Mouse (Mus musculus) kidney, embryonic 14.5 days (tissue): ENCODE data around the gene Rasal1. TPM values are rescaled to one million over a fixed set of nuclear protein-coding genes. Genes with fewer than 3 reads are reported as not detected.

Source experiments
- ATAC-seq: fragments of 200-750 bp; cut with Nextera tagmentation; 2 replicates; pipeline ENCODE4 v1.8.0; 2017; ENCODE audit warnings: moderate number of reproducible peaks, mild to moderate bottlenecking, moderate TSS enrichment, moderate library complexity; ENCODE audit not compliant: low FRiP score, low TSS enrichment
- H3K27ac ChIP-seq: fragments of 300-500 bp; sonication (generic); 2 replicates; pipeline ENCODE4 v1.5.1; 2014; ENCODE audit warnings: low read depth, mild to moderate bottlenecking, low read length, moderate library complexity, mixed read lengths
- H3K27me3 ChIP-seq: fragments of 300-500 bp; sonication (generic); 2 replicates; pipeline ENCODE4 v1.6.1; 2014; ENCODE audit warnings: mild to moderate bottlenecking, low read length; ENCODE audit not compliant: control insufficient read depth, insufficient read depth
- H3K36me3 ChIP-seq: fragments of 300-500 bp; sonication (generic); 2 replicates; pipeline ENCODE4 v1.6.1; 2014; ENCODE audit warnings: low read length, mixed read lengths; ENCODE audit not compliant: control insufficient read depth, insufficient read depth
- H3K4me1 ChIP-seq: fragments of 300-500 bp; sonication (generic); 2 replicates; pipeline ENCODE4 v1.6.1; 2014; ENCODE audit warnings: low read length, mixed read lengths; ENCODE audit not compliant: control insufficient read depth, insufficient read depth
- H3K4me2 ChIP-seq: fragments of 300-500 bp; sonication (generic); replicated peaks from 2 replicates; pipeline ENCODE4 v1.6.1; 2014; ENCODE audit warnings: low read depth, mild to moderate bottlenecking, low read length
- H3K4me3 ChIP-seq: fragments of 300-500 bp; sonication (generic); 2 replicates; pipeline ENCODE4 v1.5.1; 2014; ENCODE audit warnings: mild to moderate bottlenecking, low read length
- H3K9ac ChIP-seq: fragments of 300-500 bp; sonication (generic); 2 replicates; pipeline ENCODE4 v1.6.1; 2014; ENCODE audit warnings: low read depth, mild to moderate bottlenecking, low read length, moderate library complexity
- H3K9me3 ChIP-seq: fragments of 300-500 bp; sonication (generic); 2 replicates; pipeline ENCODE4 v1.6.1; 2016; ENCODE audit warnings: low read length; ENCODE audit not compliant: control insufficient read depth
- WGBS: fragments of 180-500 bp; shearing (Covaris S2); extraction: QIAGEN DNeasy Blood & Tissue Kit; methylation state at CpG from one replicate; pipeline ENCODE4 v1.1.7; 2014; 5-methylcytosine and 5-hydroxymethylcytosine counted together
- polyA plus RNA-seq: library from polyadenylated mRNA; unstranded; fragments of >200 nt; fragmentation: Nextera tagmentation; extraction: Ambion mirVana; gene quantifications from 2 replicates; pipeline ENCODE4 v1.2.1, GENCODE M21; 2014

Gene Rasal1
- polyA plus RNA-seq, 1 experiment from 2014 or later: 0.23 TPM

- no peak for ATAC-seq
- H3K36me3 ChIP-seq: peaks cover 50% of the 10 kb centered on the region
These were observed 20.9 kb upstream of the Rasal1 start for GRCm38 (mm10) chr5:120627515-120628300.

DNA sequence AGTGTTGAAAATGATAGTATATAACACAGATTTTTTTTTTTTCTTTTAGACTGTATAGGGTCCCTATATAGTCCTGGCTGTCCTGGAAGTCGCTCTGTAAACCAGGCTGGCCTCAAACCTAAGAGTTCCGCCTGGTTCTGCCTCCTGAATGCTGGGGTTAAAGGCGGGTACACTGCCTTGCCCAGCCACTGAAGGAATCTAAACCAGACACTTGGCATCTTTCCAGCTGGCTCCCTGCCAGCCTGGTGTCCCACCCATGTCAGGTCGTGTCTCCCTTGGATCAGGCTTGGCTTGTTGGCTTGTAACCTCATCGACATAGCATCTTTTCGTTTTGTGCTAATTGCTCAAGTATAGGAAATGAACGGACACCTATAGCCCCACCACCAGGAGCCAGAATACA lies 20.0 kb upstream of the Rasal1 start:
- Histone ChIP-seq H3K36me3 (peaks cover 41% of the 10 kb centered on the region), H3K4me2 (no peak overlapping the region), H3K9me3 (peaks cover 4% of the 10 kb centered on the region; the same call in 1 of the 2 replicates), H3K9ac (no peak overlapping the region), H3K4me3 (no peak overlapping the region), H3K4me1 (no peaks in the 10 kb centered on the region), H3K27me3 (no peaks in the 10 kb centered on the region), H3K27ac (no peak overlapping the region)
- ATAC-seq: no peak
- 70% methylated on average over 7 of the region's 7 CpGs for WGBS

More at GRCm38 (mm10) chr5:120627515-120628300, 20.9 kb upstream of the Rasal1 start:
- no peak overlapping the region for H3K4me2 ChIP-seq
- H3K9me3 ChIP-seq: peaks cover 4% of the 10 kb centered on the region; the same call in 1 of the 2 replicates
- no peaks in the 10 kb centered on the region for H3K27me3 ChIP-seq
- H3K4me1 ChIP-seq: no peaks in the 10 kb centered on the region
- no peak overlapping the region for H3K27ac ChIP-seq
- WGBS: 91% methylated on average over 15 of the region's 15 CpGs
- H3K4me3 ChIP-seq: no peak overlapping the region
- H3K9ac ChIP-seq: no peak overlapping the region

DNA sequence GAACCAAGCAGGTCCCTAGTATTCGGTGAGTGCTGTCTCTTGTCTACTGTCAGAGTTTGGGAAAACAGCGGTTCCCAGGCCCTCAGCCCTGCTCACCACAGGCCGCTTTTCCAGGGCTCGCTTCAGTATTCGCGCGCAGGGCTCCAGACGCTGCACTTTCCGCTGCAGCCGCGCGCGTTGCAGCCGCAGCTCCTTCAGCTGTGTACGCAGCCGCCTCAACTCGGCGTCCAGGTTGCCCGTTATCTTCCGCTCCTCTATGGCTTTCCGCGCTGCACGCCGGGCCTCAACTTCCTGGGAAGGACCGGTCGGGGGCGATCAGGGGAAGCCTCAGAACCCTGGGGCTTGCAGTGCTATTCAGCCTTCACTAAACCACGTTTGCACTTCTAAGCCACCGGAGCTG lies 17.5 kb upstream of the Rasal1 start:
- Histone ChIP-seq H3K36me3 (peaks cover 17% of the 10 kb centered on the region), H3K4me3 (peak overlapping the region; percentile 11; the same call in 1 of the 2 replicates), H3K27ac (no peak overlapping the region), H3K9ac (no peak overlapping the region), H3K4me2 (peak overlapping the region; percentile 40), H3K9me3 (peaks cover 4% of the 10 kb centered on the region; the same call in 1 of the 2 replicates), H3K4me1 (no peaks in the 10 kb centered on the region), H3K27me3 (no peaks in the 10 kb centered on the region)
- no peak for ATAC-seq
- 7% methylated on average over 29 of the region's 29 CpGs for WGBS

DNA sequence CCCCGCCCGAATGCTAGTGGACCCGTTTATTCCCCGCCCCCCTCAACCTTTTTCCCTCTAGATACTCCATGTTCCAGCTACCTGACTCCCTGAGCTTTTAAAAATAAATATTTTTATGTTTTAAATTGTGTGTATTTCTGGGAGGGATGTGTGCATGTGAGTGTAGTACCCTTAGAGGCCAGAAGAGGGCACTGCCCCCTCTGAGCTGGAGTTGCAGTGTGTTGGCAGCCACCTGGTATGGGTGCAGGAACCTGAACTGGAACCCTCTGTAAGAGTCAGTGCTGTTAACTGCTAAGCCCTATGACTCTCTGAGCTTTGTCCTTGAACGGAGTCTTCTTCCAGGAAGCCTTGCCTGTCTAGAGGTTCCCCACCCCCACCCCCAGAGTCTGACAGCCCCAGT lies 16.7 kb upstream of the Rasal1 start:
- no peak for ATAC-seq
- H3K27ac ChIP-seq: no peak overlapping the region
- no peak overlapping the region for H3K4me2 ChIP-seq
- no peak overlapping the region for H3K9ac ChIP-seq
- WGBS: 88% methylated on average over 5 of the region's 5 CpGs
- peaks cover 13% of the 10 kb centered on the region for H3K36me3 ChIP-seq
- no peak overlapping the region for H3K4me3 ChIP-seq
- no peaks in the 10 kb centered on the region for H3K27me3 ChIP-seq
- no peaks in the 10 kb centered on the region for H3K4me1 ChIP-seq
- peaks cover 4% of the 10 kb centered on the region; the same call in 1 of the 2 replicates for H3K9me3 ChIP-seq

DNA sequence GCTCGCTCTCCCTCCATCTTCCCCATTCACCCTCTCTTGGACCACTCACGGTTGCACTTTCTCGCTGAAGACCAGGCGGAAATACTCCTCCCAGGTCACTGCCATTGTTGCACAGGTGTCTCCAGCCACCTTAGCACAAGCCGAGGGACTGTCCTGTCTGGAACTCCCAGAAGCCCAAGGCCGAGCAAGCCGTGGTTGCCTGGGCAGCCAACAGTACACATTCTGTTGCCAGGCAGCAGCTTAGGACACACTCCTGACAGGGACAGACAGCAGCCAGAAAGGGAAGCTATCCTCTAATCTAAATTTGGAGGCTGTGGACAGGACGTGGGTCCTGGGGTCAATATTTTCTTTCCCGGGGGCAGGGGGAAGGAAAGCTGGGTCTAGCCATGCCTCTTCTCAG lies 14.5 kb upstream of the Rasal1 start, which contains the start of gene Cfap73:
Gene Cfap73 (minus strand): TSS at position 105 of the 400 bp plus-strand sequence.
- H3K27ac ChIP-seq: no peak within 1 kb of the TSS
- ATAC-seq: no peak
- H3K27me3 ChIP-seq: no peaks in the 10 kb centered on the region
- no peak within 1 kb of the TSS for H3K9ac ChIP-seq
- no peaks in the 10 kb centered on the region for H3K4me1 ChIP-seq
- WGBS: 56% methylated on average over 9 of the region's 9 CpGs
- H3K4me2 ChIP-seq: no peak within 1 kb of the TSS
- no peaks in the 10 kb centered on the region for H3K36me3 ChIP-seq
- no peak within 1 kb of the TSS for H3K4me3 ChIP-seq
- H3K9me3 ChIP-seq: peaks cover 4% of the 10 kb centered on the region; the same call in 1 of the 2 replicates

DNA sequence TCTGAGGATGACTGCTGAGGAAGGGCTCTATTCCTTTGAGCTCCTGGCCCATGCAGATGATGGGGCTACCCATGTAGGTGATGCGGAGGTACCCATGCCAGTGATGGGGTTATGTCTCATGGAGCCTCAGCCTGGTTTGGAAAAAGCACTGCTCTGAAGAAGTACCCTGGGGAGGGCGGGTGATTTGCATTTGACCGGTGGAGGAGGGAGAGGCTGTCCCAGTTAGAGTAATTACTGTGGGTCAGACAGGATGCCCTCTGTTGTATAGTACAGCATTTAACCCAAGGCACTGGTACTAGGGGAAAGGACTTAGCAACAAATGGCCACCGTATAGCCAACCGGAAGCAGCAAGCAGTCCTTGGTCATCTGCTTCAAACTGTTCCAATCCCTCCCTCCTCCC lies 13.8 kb upstream of the Rasal1 start:
- H3K27me3 ChIP-seq: no peaks in the 10 kb centered on the region
- H3K36me3 ChIP-seq: no peaks in the 10 kb centered on the region
- no peak overlapping the region for H3K27ac ChIP-seq
- ATAC-seq: no peak
- no peaks in the 10 kb centered on the region for H3K4me1 ChIP-seq
- H3K9me3 ChIP-seq: peaks cover 4% of the 10 kb centered on the region; the same call in 1 of the 2 replicates
- H3K4me2 ChIP-seq: no peak overlapping the region
- no peak overlapping the region for H3K4me3 ChIP-seq
- 28% methylated on average over 5 of the region's 5 CpGs for WGBS
- H3K9ac ChIP-seq: no peak overlapping the region

DNA sequence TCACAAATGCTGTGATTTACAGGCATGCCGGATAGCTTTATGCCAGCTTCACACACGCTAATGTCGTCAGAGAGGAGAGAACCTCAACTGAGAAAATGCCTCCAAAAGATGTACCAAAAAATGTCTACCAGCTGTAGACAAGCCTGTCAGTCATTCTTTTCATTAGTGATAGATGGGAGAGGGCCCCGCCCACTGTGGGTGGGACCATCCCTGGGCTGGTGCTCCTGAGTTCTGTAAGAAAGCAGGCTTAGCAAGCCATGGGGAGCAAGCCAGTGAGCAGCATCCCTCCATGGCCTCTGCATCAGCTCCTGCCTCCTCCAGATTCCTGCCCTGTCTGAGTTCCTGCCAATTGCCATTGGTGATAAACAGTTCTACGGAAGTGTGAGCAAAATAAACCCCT lies 13.0 kb upstream of the Rasal1 start:
- Histone ChIP-seq H3K4me1 (no peaks in the 10 kb centered on the region), H3K27ac (no peak overlapping the region), H3K9me3 (peaks cover 4% of the 10 kb centered on the region; the same call in 1 of the 2 replicates), H3K27me3 (no peaks in the 10 kb centered on the region), H3K4me2 (no peak overlapping the region), H3K4me3 (no peak overlapping the region), H3K9ac (no peak overlapping the region), H3K36me3 (no peaks in the 10 kb centered on the region)
- 79% methylated on average over 5 of the region's 5 CpGs for WGBS
- no peak for ATAC-seq

DNA sequence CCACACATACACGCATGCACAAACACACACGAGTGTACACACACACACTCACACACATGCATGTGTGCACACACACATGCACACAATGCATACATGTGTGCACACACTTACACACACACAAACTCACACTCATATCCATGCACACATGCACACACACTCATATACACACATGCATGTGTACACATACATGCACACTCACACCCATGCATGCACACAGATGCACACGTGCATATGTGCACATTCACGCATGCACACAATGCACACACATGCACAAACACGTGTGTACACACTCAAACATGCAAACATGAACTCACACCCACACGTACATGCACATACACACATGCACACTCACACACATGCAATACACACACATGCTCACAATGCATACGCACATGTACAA lies 8.5 kb upstream of the Rasal1 start:
- Histone ChIP-seq H3K27me3 (no peaks in the 10 kb centered on the region), H3K27ac (no peak overlapping the region), H3K36me3 (no peaks in the 10 kb centered on the region), H3K4me3 (no peak overlapping the region), H3K4me1 (no peaks in the 10 kb centered on the region), H3K4me2 (no peak overlapping the region), H3K9me3 (no peaks in the 10 kb centered on the region), H3K9ac (no peak overlapping the region)
- 90% methylated on average over 7 of the region's 7 CpGs for WGBS
- no peak for ATAC-seq

GRCm38 (mm10) chr5:120643365-120644085 lies 5.1 kb upstream of the Rasal1 start:
- Histone ChIP-seq H3K9ac (no peak overlapping the region), H3K27me3 (peaks cover 10% of the 10 kb centered on the region), H3K4me1 (peaks cover 4% of the 10 kb centered on the region; the same call in 1 of the 2 replicates), H3K36me3 (no peaks in the 10 kb centered on the region), H3K27ac (no peak overlapping the region), H3K4me3 (no peak overlapping the region), H3K4me2 (no peak overlapping the region), H3K9me3 (no peaks in the 10 kb centered on the region)
- ATAC-seq: no peak
- WGBS: 61% methylated on average over 14 of the region's 14 CpGs
